Mouse (Mus musculus): ENCODE results near the gene Smg7. TPM values are rescaled to one million over a fixed set of nuclear protein-coding genes. Genes with fewer than 3 reads are reported as not detected.

Gene Smg7
- total RNA-seq, 2 experiments from 2014 or later = 80.8 to 84.8 TPM

Other genes starting within 250 kb of the Smg7 start
- not detected for gene Apobec4, start 152.1 kb downstream of the Smg7 start, total RNA-seq (2021)
- gene Rgl1, start 136.3 kb downstream of the Smg7 start, total RNA-seq (2021) = 10 to 100 TPM; 45.6 to 55.2 TPM
- 100 to 1,000 TPM; 244 to 271 TPM for gene Arpc5, start 136.1 kb downstream of the Smg7 start, total RNA-seq (2021)
- 1 to 10 TPM; 1.9 to 2.2 TPM for gene Ncf2, start 102.5 kb downstream of the Smg7 start, total RNA-seq (2021)
- 100 to 1,000 TPM; 152 to 155 TPM for gene Nmnat2, start 52.3 kb upstream of the Smg7 start, total RNA-seq (2021)